Mouse (Mus musculus): ENCODE results near the gene Dapk1. TPM values are rescaled to one million over a fixed set of nuclear protein-coding genes. Genes with fewer than 3 reads are reported as not detected.

Dapk1 gene
- total RNA-seq, 2 experiments from 2014 or later = 22.3 to 25.4 TPM

GRCm38 (mm10) chr13:60760392-60760791 is 158.6 kb downstream of the Dapk1 start:
- no peak for DNase-seq
- intact Hi-C loops (cut with DNase I) = no loop called here

DNA sequence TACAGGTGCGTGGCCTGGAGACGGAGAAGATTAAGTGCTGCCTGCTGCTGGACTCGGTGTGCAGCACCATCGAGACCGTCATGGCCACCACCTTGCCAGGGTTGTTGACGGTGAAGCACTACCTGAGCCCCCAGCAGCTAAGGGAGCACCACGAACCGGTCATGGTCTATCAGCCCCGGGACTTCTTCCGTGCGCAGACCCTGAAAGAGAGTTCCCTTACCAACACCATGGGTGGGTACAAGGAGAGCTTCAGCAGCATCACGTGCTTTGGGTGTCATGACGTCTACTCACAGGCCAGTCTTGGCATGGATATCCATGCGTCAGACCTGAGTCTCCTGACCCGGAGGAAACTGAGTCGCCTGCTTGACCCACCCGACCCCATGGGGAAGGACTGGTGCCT is 159.4 kb downstream of the Dapk1 start:
- intact Hi-C loops (cut with DNase I) = no loop called here

DNA sequence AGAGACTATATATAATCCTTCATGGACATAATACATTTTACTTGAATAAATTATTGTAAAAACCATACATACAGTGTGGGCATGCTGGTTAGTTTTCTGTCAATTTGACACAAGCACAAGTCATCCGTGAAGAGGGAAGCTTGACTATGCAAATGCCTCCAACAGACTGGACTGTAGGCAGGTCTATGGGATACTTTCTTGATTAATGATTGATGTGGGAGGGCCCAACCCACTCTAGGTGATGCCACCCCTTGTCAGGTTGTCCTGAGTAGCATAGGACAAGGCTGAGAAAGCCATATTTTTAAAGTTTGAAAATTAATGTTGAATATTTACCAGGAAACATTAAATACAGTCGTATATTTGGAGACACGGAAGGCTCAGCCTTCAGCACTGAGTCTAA is 178.8 kb downstream of the Dapk1 start:
- DNase-seq = no peak
- intact Hi-C loops (cut with DNase I) = no loop called here

More for the DNA sequence above, 159.4 kb downstream of the Dapk1 start:
- no peak for DNase-seq

DNA sequence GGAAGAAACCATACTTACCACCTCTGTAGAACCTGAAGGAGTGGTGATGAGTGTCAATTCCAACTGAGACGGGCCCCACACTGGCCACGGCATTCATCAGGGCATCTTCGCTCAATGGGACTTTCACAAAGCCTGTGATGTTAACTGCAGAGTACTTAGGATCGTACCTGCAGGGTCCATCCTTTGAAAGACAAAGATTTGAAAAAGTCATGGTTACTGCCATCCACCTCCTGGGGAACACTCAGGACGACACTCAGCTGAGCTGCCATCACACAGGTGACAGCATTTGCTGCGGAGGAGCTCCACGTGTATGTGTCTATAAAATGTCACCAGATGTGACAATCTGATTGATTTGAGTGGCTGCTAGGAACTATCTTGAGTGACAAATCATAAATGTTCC is 181.6 kb downstream of the Dapk1 start:
- DNase-seq = no peak
- intact Hi-C loops (cut with DNase I) = no loop called here

GRCm38 (mm10) chr13:60786264-60786663 is 184.5 kb downstream of the Dapk1 start, which contains the start of gene BC051665:
TSS of gene BC051665 (minus strand) at chr13:60786364.
- DNase-seq = no peak
- intact Hi-C loops (cut with DNase I) = no loop called here

- DNase-seq = no peak
- intact Hi-C loops (cut with DNase I) = no loop called here
Measured at GRCm38 (mm10) chr13:60789466-60789865, 187.7 kb downstream of the Dapk1 start.

DNA sequence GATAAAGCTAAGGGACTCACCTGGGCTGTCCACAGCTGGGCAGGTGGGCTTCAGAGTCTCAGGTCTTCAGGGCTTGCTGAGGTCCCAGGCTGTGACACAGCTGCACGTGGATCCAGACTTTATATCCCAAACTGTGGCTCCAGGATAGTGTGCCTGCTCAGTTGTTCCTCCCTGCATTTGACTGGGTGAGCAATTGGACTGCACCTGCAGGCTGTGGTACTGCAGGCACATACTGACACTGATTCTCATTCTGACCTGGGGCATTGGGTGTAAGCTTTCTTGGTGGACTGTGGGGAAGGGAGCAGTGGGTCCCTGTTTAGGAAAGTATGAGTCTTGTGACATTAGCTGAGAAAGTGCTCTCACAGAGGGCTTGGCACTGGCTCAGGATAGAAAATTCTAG is 201.0 kb downstream of the Dapk1 start, which contains the start of gene Ctsll3:
Ctsll3 (minus strand) TSS at position 101 of the 400 bp plus-strand sequence.
- intact Hi-C loops (cut with DNase I) = no loop called here

GRCm38 (mm10) chr13:60809690-60810089 is 207.9 kb downstream of the Dapk1 start:
- intact Hi-C loops (cut with DNase I) = no loop called here
- DNase-seq = no peak

More for the DNA sequence above, 201.0 kb downstream of the Dapk1 start, which contains the start of gene Ctsll3:
- DNase-seq = no peak

DNA sequence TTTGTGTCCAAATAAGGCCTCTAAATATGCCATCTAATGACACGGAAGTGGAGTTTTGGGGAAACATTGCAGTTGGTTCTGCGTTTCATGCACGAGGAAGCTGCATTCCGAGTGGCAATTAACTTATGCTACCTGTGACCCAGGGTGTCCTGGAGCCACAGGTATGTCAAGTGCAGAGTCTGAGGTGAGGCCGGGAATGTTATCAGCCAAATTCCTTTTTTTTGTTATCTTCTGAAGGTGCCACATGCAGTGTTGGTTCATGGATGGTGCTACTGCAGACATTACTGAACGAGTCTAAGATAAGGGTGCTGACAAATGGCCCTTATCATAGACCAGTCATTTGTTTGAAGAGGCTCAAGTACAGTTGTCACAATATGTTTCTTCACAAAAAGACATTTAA is 211.0 kb downstream of the Dapk1 start:
- intact Hi-C loops (cut with DNase I) = no loop called here
- no peak for DNase-seq

Other genes with a start within 250 kb of the Dapk1 start
- gene BC051665, start 184.4 kb downstream of the Dapk1 start, total RNA-seq (2021) = not detected
- gene Ctsll3, start 200.9 kb downstream of the Dapk1 start, total RNA-seq (2021) = not detected